Mouse (Mus musculus) CH12.LX (cell line): ENCODE measurements around the gene Zbtb20. TPM values are rescaled to one million over a fixed set of nuclear protein-coding genes. Genes with fewer than 3 reads are reported as not detected.

Source experiments
- DNase-seq: peaks from one replicate; pipeline ENCODE4 v3.0.0-alpha.2; 2013; ENCODE audit errors: extremely low read depth
- H3K27ac ChIP-seq: 2 replicates; pipeline ENCODE4 v1.5.1; 2012; ENCODE audit warnings: low read depth, mild to moderate bottlenecking, control low read depth, moderate library complexity; ENCODE audit not compliant: insufficient read depth
- H3K27me3 ChIP-seq: replicated peaks from 2 replicates; pipeline ENCODE3; 2012; ENCODE audit warnings: inconsistent platforms
- H3K36me3 ChIP-seq, 2 experiments: replicated peaks in 1 of 2; 2 replicates each; pipeline versions ENCODE3 to v1.6.1; 2012; ENCODE audit warnings: inconsistent platforms in 1 of 2, low read length in 1 of 2, mild to moderate bottlenecking in 1 of 2, mixed read lengths in 1 of 2, moderate library complexity in 1 of 2; ENCODE audit not compliant: control insufficient read depth in 1 of 2, insufficient read depth in 1 of 2
- H3K4me1 ChIP-seq, 2 experiments: 2 replicates each; pipeline ENCODE4 v1.6.1; 2012; ENCODE audit warnings: inconsistent platforms in 1 of 2, moderate library complexity in 1 of 2; ENCODE audit not compliant: insufficient read depth in 2 of 2, control insufficient read depth in 1 of 2
- H3K4me2 ChIP-seq: 2 replicates; pipeline ENCODE4 v1.6.1; 2012; ENCODE audit warnings: low read depth, mild to moderate bottlenecking, control low read depth; ENCODE audit not compliant: poor library complexity, insufficient read depth, severe bottlenecking
- H3K4me3 ChIP-seq, 3 experiments: fragments of 150-350 bp in 1 of 3; sonication (generic) in 1 of 3; replicated peaks in 1 of 3; 2 replicates each; pipeline versions ENCODE3 to v1.5.1; 2011 to 2012; ENCODE audit warnings: low read depth in 2 of 3, low read length in 2 of 3, mild to moderate bottlenecking in 2 of 3, moderate library complexity in 2 of 3, control low read depth in 1 of 3, improper control_type of control experiment in 1 of 3, inconsistent platforms in 1 of 3, mixed read lengths in 1 of 3; ENCODE audit not compliant: poor library complexity in 1 of 3
- H3K79me2 ChIP-seq: replicated peaks from 2 replicates; pipeline ENCODE4 v1.6.1; 2012; ENCODE audit warnings: mild to moderate bottlenecking, moderate library complexity; ENCODE audit not compliant: control insufficient read depth, poor library complexity, insufficient read depth, severe bottlenecking; ENCODE audit errors: extremely low read depth
- H3K9ac ChIP-seq: 2 replicates; pipeline ENCODE4 v1.6.1; 2012; ENCODE audit warnings: low read depth, mild to moderate bottlenecking, control low read depth, moderate library complexity; ENCODE audit not compliant: insufficient read depth
- H3K9me3 ChIP-seq: replicated peaks from 2 replicates; pipeline ENCODE3; 2012; ENCODE audit warnings: low read length, inconsistent platforms, mixed read lengths
- CHD1 ChIP-seq: IDR thresholded peaks from 2 replicates; pipeline ENCODE4 v1.6.1; 2012; ENCODE audit warnings: low read depth, low read length, improper control_type of control experiment, inconsistent platforms
- IRF4 ChIP-seq: IDR thresholded peaks from 2 replicates; pipeline ENCODE4 v1.6.1; 2014; ENCODE audit warnings: low read depth, mild to moderate bottlenecking, inconsistent platforms, low read length, improper control_type of control experiment
- MAZ ChIP-seq: IDR thresholded peaks from 2 replicates; pipeline ENCODE4 v1.6.1; 2012; ENCODE audit warnings: low read depth, mild to moderate bottlenecking, inconsistent platforms, low read length, improper control_type of control experiment, moderate library complexity
- NELFE ChIP-seq: IDR thresholded peaks from 2 replicates; pipeline ENCODE4 v1.6.1; 2011; ENCODE audit warnings: low read depth, low read length, improper control_type of control experiment
- POLR2AphosphoS2 ChIP-seq: IDR thresholded peaks from 2 replicates; pipeline ENCODE4 v1.6.1; 2011; ENCODE audit warnings: low read depth, low read length, improper control_type of control experiment
- RCOR1 ChIP-seq: conservative IDR thresholded peaks from 2 replicates; pipeline ENCODE4 v1.6.1; 2012; ENCODE audit warnings: low read depth, mild to moderate bottlenecking, inconsistent platforms, low read length, improper control_type of control experiment
- SMC3 ChIP-seq: IDR thresholded peaks from 2 replicates; pipeline ENCODE4 v1.6.1; 2011; ENCODE audit warnings: low read depth, low read length, improper control_type of control experiment
- ZC3H11A ChIP-seq: IDR thresholded peaks from 2 replicates; pipeline ENCODE4 v1.6.1; 2012; ENCODE audit warnings: low read depth, mild to moderate bottlenecking, inconsistent platforms, low read length, improper control_type of control experiment
- ZMIZ1 ChIP-seq: IDR thresholded peaks from 2 replicates; pipeline ENCODE4 v1.6.1; 2012; ENCODE audit warnings: low read depth, mild to moderate bottlenecking, inconsistent platforms, low read length, improper control_type of control experiment
- dilution Hi-C: fragments of 300-500 bp; cut with MboI; formaldehyde crosslinking; loops from 2 replicates; pipeline ENCODE4 v1.14.3; 2020; ENCODE audit warnings: low sequenced_read_pairs; ENCODE audit not compliant: extremely low pct_unique_long_range_greater_than_20kb, extremely low pct_ligation_motif_present
- in situ Hi-C: fragments of 300-500 bp; cut with MboI; formaldehyde crosslinking; loops from 3 replicates; pipeline ENCODE4 v1.14.3; 2019; ENCODE audit warnings: low sequenced_read_pairs, low pct_ligation_motif_present, low pct_unique_long_range_greater_than_20kb, mixed read lengths
- polyA plus RNA-seq: library from polyadenylated mRNA; unstranded; fragments of >175 nt; gene quantifications from 2 replicates; pipeline ENCODE4 v1.2.1, GENCODE M21; 2012; ENCODE audit warnings: low read depth; ENCODE audit not compliant: insufficient read length
- total RNA-seq, 2 experiments: library from RNA; depleted of rRNA; stranded (reverse); fragments of 300-350 nt in 1 of 2; fragments of >200 nt in 1 of 2; gene quantifications; 2 replicates each; pipeline ENCODE4 v1.2.3; 2012 to 2014

Zbtb20 gene
- total and polyA plus RNA-seq, 3 experiments, result 24.9 to 58.0 (median 51.6) TPM

DNA sequence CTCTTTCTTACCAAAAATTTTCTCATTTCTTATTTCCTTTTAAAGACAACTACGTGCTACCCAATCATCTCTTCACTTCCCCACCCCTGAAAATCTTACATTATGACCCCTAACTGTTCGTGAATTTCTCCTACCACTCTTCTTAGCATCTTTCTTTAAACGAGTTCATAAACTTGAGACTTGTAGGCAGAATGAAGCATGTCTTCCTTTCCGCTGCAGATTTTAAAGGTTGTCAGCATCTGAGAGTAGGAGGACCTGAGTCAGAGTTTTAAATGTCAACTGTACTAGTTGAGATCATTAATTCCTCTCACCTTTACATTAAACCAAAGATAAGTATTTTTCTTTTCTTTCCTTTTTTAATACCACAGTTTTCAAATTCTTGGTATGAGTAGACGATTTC, 753.0 kb downstream of the Zbtb20 start:
- TF ChIP-seq ZMIZ1, result no peak
- in situ Hi-C loops, result no loop called here

DNA sequence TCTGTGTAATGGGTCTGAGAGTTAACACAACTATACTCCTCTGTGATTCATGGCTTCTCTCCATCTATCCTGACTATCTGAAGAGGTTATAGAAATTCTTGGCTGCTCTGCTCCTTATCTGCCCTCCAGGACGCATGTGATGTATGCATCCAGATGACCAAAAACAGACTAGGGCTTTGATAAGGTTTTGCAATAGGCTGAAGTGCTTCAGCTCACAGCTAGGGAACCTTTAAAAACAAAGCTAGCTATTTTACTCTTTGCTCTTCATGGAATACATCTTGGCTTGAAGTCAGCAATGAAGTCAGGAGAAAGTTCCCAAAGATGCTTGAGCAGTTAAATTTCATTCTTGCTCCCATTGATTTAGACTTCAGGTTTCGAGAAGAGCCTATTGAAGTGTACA, 756.1 kb downstream of the Zbtb20 start:
- in situ Hi-C loops, result no loop called here
- H3K79me2 ChIP-seq, result no peaks in the 10 kb centered on the region
- dilution Hi-C loops, result no loop called here
- H3K27ac ChIP-seq, result no peak overlapping the region
- H3K27me3 ChIP-seq, result no peaks in the 10 kb centered on the region
- H3K4me1 ChIP-seq, result no peaks in the 10 kb centered on the region
- H3K9me3 ChIP-seq, result no peaks in the 10 kb centered on the region
- TF ChIP-seq POLR2AphosphoS2 (peak; percentile 80; the same call in 1 of the 2 replicates), MAZ (no peak)
- H3K4me3 ChIP-seq, result no peak overlapping the region
- no peak overlapping the region for H3K4me2 ChIP-seq
- peaks cover 59 to 92% of the 10 kb centered on the region in 2 experiments for H3K36me3 ChIP-seq
- H3K9ac ChIP-seq, result no peak overlapping the region
- DNase-seq, result no peak

More for the DNA sequence above, 753.0 kb downstream of the Zbtb20 start:
- Histone ChIP-seq H3K4me2 (no peak overlapping the region), H3K27me3 (no peaks in the 10 kb centered on the region), H3K36me3 (peaks cover 66 to 94% of the 10 kb centered on the region in 2 experiments), H3K79me2 (no peaks in the 10 kb centered on the region; the same call in none of the 2 replicates), H3K27ac (no peak overlapping the region), H3K4me1 (peaks cover 0 to 12% of the 10 kb centered on the region in 2 experiments; a peak in 2 of 4 replicates), H3K9ac (no peak overlapping the region), H3K4me3 (no peak overlapping the region), H3K9me3 (no peaks in the 10 kb centered on the region)
- DNase-seq, result no peak
- dilution Hi-C loops, result no loop called here

DNA sequence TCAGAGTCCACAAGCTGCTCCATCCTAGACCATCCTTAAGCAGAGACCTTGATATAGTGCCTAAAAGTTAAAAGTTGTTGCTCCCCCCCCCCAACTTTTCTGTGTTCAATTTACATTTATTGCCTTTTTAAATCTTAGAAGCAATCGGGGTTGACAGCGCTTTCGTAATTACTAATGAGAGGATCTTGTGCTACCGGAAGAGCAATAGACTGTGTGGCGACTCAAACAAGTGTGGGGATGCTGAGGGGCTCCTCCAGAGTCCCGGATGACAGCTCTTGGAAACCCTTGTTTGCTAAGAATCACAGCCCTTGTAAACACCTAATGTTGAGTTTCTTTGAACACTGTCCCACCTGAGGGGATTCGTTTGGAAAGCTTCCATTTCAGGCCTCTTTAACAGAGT, 758.4 kb downstream of the Zbtb20 start:
- Histone ChIP-seq H3K9ac (no peak overlapping the region), H3K36me3 (peaks cover 60 to 85% of the 10 kb centered on the region in 2 experiments), H3K9me3 (no peaks in the 10 kb centered on the region), H3K4me2 (no peak overlapping the region), H3K27me3 (no peaks in the 10 kb centered on the region), H3K4me1 (0 out of 4 replicates have a peak, but pooled peaks cover 0 to 5% of the 10 kb centered on the region in 2 experiments), H3K4me3 (no peak overlapping the region), H3K27ac (no peak overlapping the region), H3K79me2 (no peaks in the 10 kb centered on the region)
- TF ChIP-seq NELFE (no peak), SMC3 (no peak), RCOR1 (no peak), POLR2AphosphoS2 (no peak), ZC3H11A (no peak), CHD1 (no peak), IRF4 (no peak)
- DNase-seq, result no peak
- in situ Hi-C loops (no loop called here), dilution Hi-C loops (no loop called here)
